Mouse (Mus musculus) megakaryocyte, embryonic 14.5 days (primary cell): ENCODE data around the gene Fsip1.

ENCODE experiments used
- FLI1 ChIP-seq: IDR thresholded peaks from 2 replicates; pipeline ENCODE4 v1.6.1; 2012; ENCODE audit warnings: low read length, inconsistent platforms, mixed read lengths
- GATA1 ChIP-seq: IDR thresholded peaks from 3 replicates; pipeline ENCODE4 v1.6.1; 2012; ENCODE audit warnings: mixed read lengths, low read length, inconsistent platforms, borderline replicate concordance

DNA sequence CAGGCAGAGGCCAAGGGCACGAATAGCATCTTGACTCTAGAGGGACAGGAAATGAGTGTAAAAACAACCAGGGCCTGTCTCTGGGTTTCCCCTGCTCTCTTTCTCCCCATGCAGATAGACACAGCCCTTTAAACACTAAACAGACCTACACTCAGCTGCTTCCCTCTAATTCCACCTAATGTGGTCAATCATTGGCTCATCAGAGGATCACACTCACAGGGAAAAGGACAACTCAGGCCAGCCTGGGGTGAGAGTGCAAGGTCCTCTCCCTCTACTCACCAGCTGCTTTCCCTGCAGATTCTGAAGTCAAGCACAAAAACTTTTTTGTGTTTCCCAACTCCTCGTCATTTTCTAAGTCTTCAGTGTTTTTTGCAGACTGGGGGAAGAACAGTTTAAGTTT is 8.8 kb downstream of the Fsip1 start:
- TF ChIP-seq GATA1 (no peak), FLI1 (no peak)
